Comparison of ENCODE assay signal across 27 mouse cellular contexts in the genomic region with DNA sequence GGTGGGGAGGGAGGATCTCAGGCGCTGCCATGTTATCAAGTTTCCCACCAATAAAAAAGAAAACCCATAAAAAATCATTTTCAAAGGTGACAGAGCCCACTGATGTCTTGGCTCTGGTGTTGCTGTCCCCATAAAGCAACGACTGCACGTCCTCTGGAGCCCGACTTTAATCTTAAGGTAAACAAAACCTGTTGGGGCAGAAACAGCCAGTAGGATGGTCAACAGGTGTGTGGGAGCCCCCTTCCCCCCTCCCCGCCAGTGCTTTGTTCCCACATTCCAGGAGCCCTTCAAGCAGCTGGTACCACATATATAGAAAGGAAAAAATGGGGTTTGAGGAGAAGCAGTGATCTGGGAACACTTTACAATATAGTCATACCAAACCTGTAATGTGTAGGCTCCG.
A peak's percentile ranks its signal among the peaks of the same experiment; 100 is the strongest.
DNase-seq lines count a peak whose midpoint lies in the region; ATAC-seq lines count a peak whose summit lies in the region.
"Had no signal": no experiment of that assay in that cellular context is flagged by ENCODE, and none has a peak within 500 bp of the region (broad histone marks: within the 10 kb centered on the region; RNA-seq: fewer than 3 reads in every experiment).

No protein-coding gene starts in this region.

- WGBS in embryonic facial prominence, embryonic 14.5 days = 50% methylated on average over 6 of the region's 6 CpGs
- 55% methylated on average over 6 of the region's 6 CpGs for WGBS in embryonic facial prominence, embryonic 10.5 days
- WGBS in stomach, embryonic 14.5 days = 31% methylated on average over 6 of the region's 6 CpGs
- 33% methylated on average over 6 of the region's 6 CpGs for WGBS in stomach, embryonic 16.5 days
- 68% methylated on average over 6 of the region's 6 CpGs for WGBS in forebrain, embryonic 15.5 days

- H3K27me3 ChIP-seq in embryonic facial prominence, embryonic 14.5 days (replicated peaks; ENCODE audit: control insufficient read depth, insufficient read depth, low read length) = 0 out of 2 replicates have a peak, but pooled peaks cover 3% of the 10 kb centered on the region
- H3K27me3 ChIP-seq in embryonic facial prominence, embryonic 10.5 days (replicated peaks; ENCODE audit: low read depth, poor library complexity, severe bottlenecking) = peaks cover 16% of the 10 kb centered on the region
- no peaks in the 10 kb centered on the region for H3K27me3 ChIP-seq in stomach, embryonic 14.5 days (ENCODE audit: control insufficient read depth, insufficient read depth, low read length)
- no peaks in the 10 kb centered on the region for H3K27me3 ChIP-seq in stomach, embryonic 16.5 days (ENCODE audit: control insufficient read depth, insufficient read depth, low read length)
- no peaks in the 10 kb centered on the region for H3K27me3 ChIP-seq in forebrain, embryonic 15.5 days
- H3K27me3 ChIP-seq: embryonic facial prominence, embryonic 15.5 days; forebrain, embryonic 12.5 days; Patski had no signal

- no peak for ATAC-seq in embryonic facial prominence, embryonic 14.5 days (ENCODE audit: low read depth)
- no peak for ATAC-seq in stomach, embryonic 14.5 days (ENCODE audit: insufficient number of reproducible peaks, insufficient read depth, low FRiP score, low read depth)
- 0 out of 2 replicates have a peak, but pooled peaks have one; percentile 56 for ATAC-seq in stomach, embryonic 16.5 days (ENCODE audit: insufficient read depth, low FRiP score)
- no peak for ATAC-seq in forebrain, embryonic 15.5 days (replicated peaks)
- ATAC-seq: activated CD4-positive, CD25-positive, alpha-beta regulatory T cell, adult 4 months; CD4-positive, CD25-positive, alpha-beta regulatory T cell, adult 4 months; forebrain, embryonic 14.5 days; forebrain, postnatal 0 days; Patski had no signal

- peaks cover 3% of the 10 kb centered on the region; the same call in 1 of the 2 replicates for H3K4me1 ChIP-seq in embryonic facial prominence, embryonic 14.5 days (ENCODE audit: control insufficient read depth, insufficient read depth, low read length)
- H3K4me1 ChIP-seq in embryonic facial prominence, embryonic 10.5 days = peaks cover 32% of the 10 kb centered on the region
- H3K4me1 ChIP-seq in stomach, embryonic 14.5 days (ENCODE audit: control insufficient read depth, insufficient read depth, low read length) = peaks cover 21% of the 10 kb centered on the region
- peaks cover 16% of the 10 kb centered on the region for H3K4me1 ChIP-seq in stomach, embryonic 16.5 days (ENCODE audit: control insufficient read depth, insufficient read depth, low read length)
- no peaks in the 10 kb centered on the region for H3K4me1 ChIP-seq in forebrain, embryonic 15.5 days

- H3K4me3 ChIP-seq in embryonic facial prominence, embryonic 14.5 days (ENCODE audit: low read depth, low read length) = no peak overlapping the region
- H3K4me3 ChIP-seq in embryonic facial prominence, embryonic 10.5 days = no peak overlapping the region
- H3K4me3 ChIP-seq in stomach, embryonic 14.5 days (ENCODE audit: low read depth, low read length) = no peak overlapping the region
- H3K4me3 ChIP-seq in stomach, embryonic 16.5 days (replicated peaks; ENCODE audit: low read length) = no peak overlapping the region
- H3K4me3 ChIP-seq in forebrain, embryonic 15.5 days = no peak overlapping the region
- H3K4me3 ChIP-seq: embryonic facial prominence, embryonic 12.5 days; embryonic facial prominence, embryonic 15.5 days; erythroblast, embryonic 14.5 days; forebrain, embryonic 10.5 days; forebrain, embryonic 12.5 days had no signal

- H3K9me3 ChIP-seq in embryonic facial prominence, embryonic 14.5 days (ENCODE audit: control insufficient read depth, low read length) = no peaks in the 10 kb centered on the region
- H3K9me3 ChIP-seq in embryonic facial prominence, embryonic 10.5 days = no peaks in the 10 kb centered on the region
- no peaks in the 10 kb centered on the region for H3K9me3 ChIP-seq in stomach, embryonic 14.5 days (ENCODE audit: control insufficient read depth, low read depth, low read length)
- no peaks in the 10 kb centered on the region for H3K9me3 ChIP-seq in stomach, embryonic 16.5 days (replicated peaks; ENCODE audit: control insufficient read depth, low read length)
- no peaks in the 10 kb centered on the region for H3K9me3 ChIP-seq in forebrain, embryonic 15.5 days
- H3K9me3 ChIP-seq: embryonic facial prominence, embryonic 12.5 days; embryonic facial prominence, embryonic 15.5 days; forebrain, embryonic 10.5 days; forebrain, embryonic 12.5 days; G1E had no signal

- H3K36me3 ChIP-seq in embryonic facial prominence, embryonic 14.5 days (ENCODE audit: control insufficient read depth, insufficient read depth, low read length) = no peaks in the 10 kb centered on the region
- no peaks in the 10 kb centered on the region for H3K36me3 ChIP-seq in embryonic facial prominence, embryonic 10.5 days (replicated peaks)
- no peaks in the 10 kb centered on the region for H3K36me3 ChIP-seq in stomach, embryonic 14.5 days (ENCODE audit: control insufficient read depth, insufficient read depth, low read length)
- H3K36me3 ChIP-seq in stomach, embryonic 16.5 days (ENCODE audit: control insufficient read depth, insufficient read depth, low read length) = no peaks in the 10 kb centered on the region
- H3K36me3 ChIP-seq in forebrain, embryonic 15.5 days = no peaks in the 10 kb centered on the region
- H3K36me3 ChIP-seq: embryonic facial prominence, embryonic 12.5 days; embryonic facial prominence, embryonic 15.5 days; forebrain, embryonic 10.5 days; forebrain, embryonic 12.5 days; G1E had no signal

- H3K9ac ChIP-seq in embryonic facial prominence, embryonic 14.5 days (ENCODE audit: low read depth, low read length) = no peak overlapping the region
- no peak overlapping the region for H3K9ac ChIP-seq in stomach, embryonic 14.5 days (replicated peaks; ENCODE audit: low read depth, low read length)
- H3K9ac ChIP-seq in stomach, embryonic 16.5 days (ENCODE audit: low read length) = no peak overlapping the region
- H3K9ac ChIP-seq in forebrain, embryonic 15.5 days (replicated peaks) = no peak overlapping the region
- H3K9ac ChIP-seq: embryonic facial prominence, embryonic 12.5 days; embryonic facial prominence, embryonic 15.5 days; forebrain, embryonic 12.5 days; forebrain, postnatal 0 days had no signal

- no peak overlapping the region for H3K4me2 ChIP-seq in embryonic facial prominence, embryonic 14.5 days (ENCODE audit: low read depth, low read length)
- no peak overlapping the region for H3K4me2 ChIP-seq in stomach, embryonic 14.5 days (replicated peaks; ENCODE audit: low read depth, low read length)
- no peak overlapping the region for H3K4me2 ChIP-seq in stomach, embryonic 16.5 days (ENCODE audit: low read depth, low read length)
- H3K4me2 ChIP-seq in forebrain, embryonic 15.5 days (replicated peaks) = no peak overlapping the region
- H3K4me2 ChIP-seq: embryonic facial prominence, embryonic 12.5 days; embryonic facial prominence, embryonic 15.5 days; forebrain, embryonic 12.5 days had no signal

- DNase-seq in embryonic facial prominence, embryonic 14.5 days (ENCODE audit: low spot score) = no peak
- no peak for DNase-seq in embryonic facial prominence, embryonic 10.5 days (ENCODE audit: low spot score)
- no peak for DNase-seq in embryo, embryonic 10 days (ENCODE audit: low spot score)
- DNase-seq: adrenal gland, adult 8-10 months; adrenal gland, postnatal 14 days; adrenal gland, postnatal 36 days; B cell, adult 2 months; cerebellum, adult 11-12 months; cerebellum, adult 2 months; cerebellum, adult 9-10 months; cerebellum, postnatal 10 days; cerebellum, postnatal 25 days; embryo, embryonic 11 days; forebrain, postnatal 0 days had no signal

- 0 out of 2 replicates have a peak overlapping the region, but pooled peaks have one; percentile 15 for H3K27ac ChIP-seq in embryonic facial prominence, embryonic 14.5 days (replicated peaks; ENCODE audit: low read depth, low read length)
- H3K27ac ChIP-seq in embryonic facial prominence, embryonic 10.5 days (replicated peaks) = no peak overlapping the region
- H3K27ac ChIP-seq in stomach, embryonic 14.5 days (ENCODE audit: low read length) = peak overlapping the region; percentile 39; the same call in 1 of the 2 replicates
- no peak overlapping the region for H3K27ac ChIP-seq in stomach, embryonic 16.5 days (ENCODE audit: low read length)
- H3K27ac ChIP-seq in forebrain, embryonic 15.5 days (replicated peaks) = no peak overlapping the region
- H3K27ac ChIP-seq: embryonic facial prominence, embryonic 12.5 days; embryonic facial prominence, embryonic 15.5 days; forebrain, embryonic 10.5 days; forebrain, embryonic 12.5 days had no signal

Comparison
In these comparisons a context has a peak if more than half of its experiments do, and no peak if none do; other contexts are left out.
1. H3K27ac ChIP-seq: peak in embryonic facial prominence, embryonic 14.5 days (single experiment) and stomach, embryonic 14.5 days (single experiment); none in embryonic facial prominence, embryonic 10.5 days (single experiment), stomach, embryonic 16.5 days (single experiment) and forebrain, embryonic 15.5 days (single experiment).